In the genomic region with DNA sequence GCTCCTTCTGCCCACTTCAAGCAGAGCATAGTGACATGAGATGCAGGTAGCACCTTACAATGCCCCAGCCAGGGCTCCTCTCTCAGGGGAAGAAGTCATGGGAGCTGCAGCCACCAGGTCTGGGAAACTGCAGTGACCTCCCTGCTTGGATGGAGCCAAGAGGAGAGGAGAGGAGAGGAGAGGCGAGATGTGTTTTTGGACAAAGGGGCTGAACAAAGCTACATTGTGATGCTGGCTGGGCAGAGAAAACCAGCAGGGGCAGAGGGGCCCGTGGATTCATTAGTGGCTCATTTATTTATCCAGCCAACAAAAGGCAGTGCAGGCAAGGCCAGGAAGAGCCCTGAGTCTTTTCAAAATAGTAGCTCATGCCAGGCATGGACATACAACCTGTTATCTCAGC, we compare ENCODE assay signal across 8 mouse cellular contexts. TPM values are rescaled to one million over a fixed set of nuclear protein-coding genes. Genes with fewer than 3 reads are reported as not detected.
DNase-seq lines count a peak whose midpoint lies in the region; ATAC-seq and TF ChIP-seq lines count a peak whose summit lies in the region.

No protein-coding gene starts in this region.

- 45% methylated on average over 2 of the region's 2 CpGs for WGBS in kidney, postnatal 0 days
- WGBS in hindbrain, embryonic 10.5 days: 14% methylated on average over 2 of the region's 2 CpGs

- H3K27me3 ChIP-seq in kidney, postnatal 0 days (ENCODE audit: insufficient read depth, low read length): no peaks in the 10 kb centered on the region
- no peaks in the 10 kb centered on the region for H3K27me3 ChIP-seq in hindbrain, embryonic 10.5 days (ENCODE audit: insufficient read depth, poor library complexity, severe bottlenecking)

- H3K9me3 ChIP-seq in kidney, postnatal 0 days (replicated peaks; ENCODE audit: low read length): no peaks in the 10 kb centered on the region
- no peaks in the 10 kb centered on the region for H3K9me3 ChIP-seq in hindbrain, embryonic 10.5 days

- H3K9ac ChIP-seq in kidney, postnatal 0 days (ENCODE audit: low read depth, low read length): no peak overlapping the region

- no peak for TF ChIP-seq CTCF in kidney, postnatal 0 days (IDR thresholded peaks at IDR 0.05; ENCODE audit: low read depth)

- H3K4me1 ChIP-seq in kidney, postnatal 0 days (replicated peaks; ENCODE audit: insufficient read depth, low read length): peaks cover 31% of the 10 kb centered on the region
- H3K4me1 ChIP-seq in brown adipose tissue, adult 24 weeks (ENCODE audit: control insufficient read depth, insufficient read depth, insufficient read length, low read length): peaks cover 53% of the 10 kb centered on the region
- peaks cover 79% of the 10 kb centered on the region for H3K4me1 ChIP-seq in hindbrain, embryonic 10.5 days (replicated peaks)

- no peak for ATAC-seq in kidney, postnatal 0 days (replicated peaks; ENCODE audit: low FRiP score, low read depth)
- ATAC-seq in monocyte, adult 5-6 weeks (replicated peaks; ENCODE audit: insufficient number of reproducible peaks, low FRiP score, low TSS enrichment, poor library complexity, severe bottlenecking): no peak

- peak overlapping the region; percentile 85 for H3K27ac ChIP-seq in kidney, postnatal 0 days
- peak overlapping the region; percentile 60 for H3K27ac ChIP-seq in brown adipose tissue, adult 24 weeks (replicated peaks; ENCODE audit: low read depth, low read length)
- peak overlapping the region; percentile 87 for H3K27ac ChIP-seq in hindbrain, embryonic 10.5 days

- no peak for DNase-seq in kidney, postnatal 0 days (ENCODE audit: low spot score)
- no peak for DNase-seq in kidney, adult 9 months
- peak; percentile 56 for DNase-seq in hindbrain, embryonic 10.5 days (ENCODE audit: low spot score)
- peak; percentile 38 for DNase-seq in neural tube, embryonic 10.5 days (ENCODE audit: extremely low spot score, low spot score)
- DNase-seq in right cerebral cortex, postnatal 36 days (ENCODE audit: low spot score in 2 of 2): no peak
- no peak for DNase-seq in gastrocnemius, adult 8-10 months (ENCODE audit: low spot score in 2 of 2)

- H3K36me3 ChIP-seq in kidney, postnatal 0 days (ENCODE audit: insufficient read depth, low read length): no peaks in the 10 kb centered on the region
- H3K36me3 ChIP-seq in hindbrain, embryonic 10.5 days: no peaks in the 10 kb centered on the region

- H3K4me3 ChIP-seq in kidney, postnatal 0 days (replicated peaks; ENCODE audit: low read depth, low read length): no peak overlapping the region
- no peak overlapping the region for H3K4me3 ChIP-seq in brown adipose tissue, adult 24 weeks (ENCODE audit: insufficient read depth, low read depth, low read length)
- peak overlapping the region; percentile 11; the same call in 1 of the 2 replicates for H3K4me3 ChIP-seq in hindbrain, embryonic 10.5 days

- H3K4me2 ChIP-seq in kidney, postnatal 0 days (ENCODE audit: low read length): no peak overlapping the region

RNA-seq across cellular contexts. Expression of a gene that starts 50.5 kb away (rescaled TPM):
- 1.7 and 1.8 TPM in 2 replicates for polyA plus RNA-seq in kidney, postnatal 0 days (2015; fragmentation: Nextera tagmentation; extraction: Ambion mirVana)
- polyA plus RNA-seq in brown adipose tissue, adult 24 weeks (2012; ENCODE audit: insufficient read depth, insufficient read length, missing spikeins): 4.6 TPM in 2 replicates
- polyA plus RNA-seq in hindbrain, embryonic 10.5 days (2016; fragmentation: Nextera tagmentation; extraction: Ambion mirVana): 2.7 and 5.2 TPM in 2 replicates
- 100 to 1,000 TPM in 1 of 4 experiments, 10 to 100 TPM in 3; 78.5 to 117 (median 87.7) TPM for total RNA-seq in gastrocnemius, adult 8-10 months (2022)
- total RNA-seq in monocyte, adult 5-6 weeks (2017): 5.3 to 11.9 TPM (median 6.9 TPM) in 3 replicates

Comparison
In these comparisons a context has a peak if more than half of its experiments do, and no peak if none do; other contexts are left out.
1. DNase-seq: peak in hindbrain, embryonic 10.5 days (single experiment) and neural tube, embryonic 10.5 days (single experiment); none in kidney, postnatal 0 days (single experiment), kidney, adult 9 months (single experiment), right cerebral cortex, postnatal 36 days (0 of 2) and gastrocnemius, adult 8-10 months (0 of 2).
2. Peak in every context shown above with its lines, with median percentiles within 50 percentile points of each other: H3K27ac ChIP-seq.